8 mouse cellular contexts compared by ENCODE assay signal in the genomic region with DNA sequence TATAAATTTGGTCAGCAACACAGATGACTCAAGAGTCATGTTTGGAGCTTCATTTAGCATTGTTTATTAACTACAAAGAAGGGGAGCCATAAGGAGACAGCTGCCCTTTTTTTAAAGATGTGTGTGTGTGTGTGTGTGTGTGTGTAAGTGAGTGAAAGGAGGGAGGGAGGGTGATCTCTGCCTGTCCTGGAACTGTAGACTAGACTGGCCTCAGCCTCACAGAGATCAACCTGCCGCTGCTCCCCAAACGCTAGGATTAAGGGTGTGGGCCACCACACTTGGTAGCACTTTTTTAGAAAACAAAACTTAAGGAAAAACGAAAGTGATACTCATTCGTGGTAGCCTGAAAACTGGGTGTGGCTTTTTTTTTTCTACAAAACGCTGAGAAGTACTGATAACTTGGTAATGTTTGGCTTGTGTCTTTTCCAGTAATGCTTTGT. TPM values are rescaled to one million over a fixed set of nuclear protein-coding genes. Genes with fewer than 3 reads are reported as not detected.
DNase-seq lines count a peak whose midpoint lies in the region; ATAC-seq and TF ChIP-seq lines count a peak whose summit lies in the region.

No protein-coding gene starts in this region.

- H3K79me2 ChIP-seq in C2C12 (ENCODE audit: control insufficient read depth, insufficient read depth): peaks cover 78% of the 10 kb centered on the region

- H3K4me3 ChIP-seq in C2C12 (ENCODE audit: insufficient read depth, poor library complexity, severe bottlenecking): peak overlapping the region; percentile 71
- H3K4me3 ChIP-seq in cortical plate, adult 2 months (ENCODE audit: insufficient read depth, low read length): peak overlapping the region; percentile 24; the same call in 1 of the 2 replicates
- H3K4me3 ChIP-seq in limb, embryonic 15.5 days: peak overlapping the region; percentile 13; the same call in 1 of the 2 replicates
- no peak overlapping the region for H3K4me3 ChIP-seq in neural tube, embryonic 15.5 days (replicated peaks)

- H3K4me1 ChIP-seq in cortical plate, adult 2 months (ENCODE audit: control insufficient read depth, insufficient read depth, low read length): peaks cover 1% of the 10 kb centered on the region; the same call in 1 of the 2 replicates
- peaks cover 17% of the 10 kb centered on the region for H3K4me1 ChIP-seq in limb, embryonic 15.5 days
- peaks cover 30% of the 10 kb centered on the region for H3K4me1 ChIP-seq in neural tube, embryonic 15.5 days

- ATAC-seq in limb, embryonic 15.5 days (ENCODE audit: insufficient number of reproducible peaks, low FRiP score, low TSS enrichment, low read depth): no peak
- ATAC-seq in neural tube, embryonic 15.5 days (ENCODE audit: low FRiP score): no peak

- 52% methylated on average over 5 of the region's 5 CpGs for WGBS in limb, embryonic 15.5 days
- 73% methylated on average over 5 of the region's 5 CpGs for WGBS in neural tube, embryonic 15.5 days

- H3ac ChIP-seq in C2C12 (ENCODE audit: control insufficient read depth, insufficient read length, low read depth): peak overlapping the region; percentile 70

- H3K4me2 ChIP-seq in limb, embryonic 15.5 days: peak overlapping the region; percentile 32
- peak overlapping the region; percentile 24 for H3K4me2 ChIP-seq in neural tube, embryonic 15.5 days

- intact Hi-C loops in heart, postnatal 14 days (cut with DNase I): no loop called here

- no peak for TF ChIP-seq CTCF in C2C12 (IDR thresholded peaks at IDR 0.05; ENCODE audit: control insufficient read depth, insufficient read depth, insufficient read length)
- TF ChIP-seq CTCF in cortical plate, adult 2 months (IDR thresholded peaks at IDR 0.05; ENCODE audit: extremely low read depth, insufficient read depth, low read length): no peak

- peaks cover 55% of the 10 kb centered on the region for H3K79me3 ChIP-seq in C2C12 (ENCODE audit: low read depth)

- peaks cover 12% of the 10 kb centered on the region for H3K36me3 ChIP-seq in C2C12 (ENCODE audit: control insufficient read depth, insufficient read depth)
- H3K36me3 ChIP-seq in limb, embryonic 15.5 days: peaks cover 18% of the 10 kb centered on the region
- peaks cover 15% of the 10 kb centered on the region for H3K36me3 ChIP-seq in neural tube, embryonic 15.5 days

- H3K9ac ChIP-seq in limb, embryonic 15.5 days: no peak overlapping the region
- H3K9ac ChIP-seq in neural tube, embryonic 15.5 days (replicated peaks): no peak overlapping the region

- no peak for TF ChIP-seq POLR2A in cortical plate, adult 2 months (IDR thresholded peaks at IDR 0.05; ENCODE audit: extremely low read depth, insufficient read depth, low read length)

- no peaks in the 10 kb centered on the region for H3K9me3 ChIP-seq in limb, embryonic 15.5 days
- H3K9me3 ChIP-seq in neural tube, embryonic 15.5 days (replicated peaks): no peaks in the 10 kb centered on the region

- peak; percentile 38 for DNase-seq in cerebellum, adult 11-12 months
- no peak for DNase-seq in cerebellum, postnatal 10 days
- peak; percentile 25 to 37 for DNase-seq in heart, postnatal 14 days
- DNase-seq in layer of hippocampus, postnatal 14 days (ENCODE audit: low spot score in 2 of 2): no peak

- peak overlapping the region; percentile 41; the same call in 1 of the 2 replicates for H3K27ac ChIP-seq in cortical plate, adult 2 months (ENCODE audit: insufficient read depth, low read length)
- H3K27ac ChIP-seq in limb, embryonic 15.5 days: peak overlapping the region; percentile 67; the same call in 1 of the 2 replicates
- no peak overlapping the region for H3K27ac ChIP-seq in neural tube, embryonic 15.5 days (replicated peaks)

- no peaks in the 10 kb centered on the region for H3K27me3 ChIP-seq in C2C12 (ENCODE audit: control insufficient read depth, insufficient read depth, insufficient read length)
- no peaks in the 10 kb centered on the region for H3K27me3 ChIP-seq in limb, embryonic 15.5 days
- no peaks in the 10 kb centered on the region for H3K27me3 ChIP-seq in neural tube, embryonic 15.5 days (replicated peaks)

TF ChIP-seq in C2C12, 6 proteins besides CTCF, POLR2A, EP300 and RAD21:
- TF ChIP-seq MYOG (IDR thresholded peaks at IDR 0.05; ENCODE audit: control insufficient read depth, extremely low read depth, insufficient read length) (no peak), FOSL1 (IDR thresholded peaks at IDR 0.05; ENCODE audit: insufficient read depth, low read length, poor library complexity, severe bottlenecking) (no peak), MAX (IDR thresholded peaks at IDR 0.05) (no peak), MYOD1 (IDR thresholded peaks at IDR 0.05; ENCODE audit: control insufficient read depth, insufficient read length, low read depth) (no peak), USF1 (IDR thresholded peaks at IDR 0.05; ENCODE audit: low read depth) (no peak), CEBPB (IDR thresholded peaks at IDR 0.05; ENCODE audit: low read depth) (no peak)

RNA-seq across cellular contexts. Expression of gene Tor1aip1, which starts 0.9 kb away (rescaled TPM):
- 16.5 TPM for polyA plus RNA-seq in C2C12 (2012; fragmentation: generic; extraction: Trizol)
- polyA plus RNA-seq in cortical plate, adult 2 months (2012; rRNA removed): 17.9 and 18.2 TPM in 2 replicates
- total RNA-seq in heart, postnatal 14 days (2021): 10 to 100 TPM; 70.8 to 74.8 TPM
- polyA plus RNA-seq in limb, embryonic 15.5 days (2015; fragmentation: Nextera tagmentation; extraction: Ambion mirVana): 47.7 and 52.3 TPM in 2 replicates
- polyA plus RNA-seq in neural tube, embryonic 15.5 days (2015; fragmentation: Nextera tagmentation; extraction: Ambion mirVana): 20.4 and 22.6 TPM in 2 replicates
- 10 to 100 TPM; 29.2 TPM for total RNA-seq in layer of hippocampus, postnatal 14 days (2021)

RNA-seq across cellular contexts. Expression of gene Tor1aip2, which starts 2.0 kb away (rescaled TPM):
- polyA plus RNA-seq in C2C12 (2012; fragmentation: generic; extraction: Trizol): 38.4 TPM
- 48.4 and 49.5 TPM in 2 replicates for polyA plus RNA-seq in cortical plate, adult 2 months (2012; rRNA removed)
- 10 to 100 TPM; 49.4 to 50.1 TPM for total RNA-seq in heart, postnatal 14 days (2021)
- polyA plus RNA-seq in limb, embryonic 15.5 days (2015; fragmentation: Nextera tagmentation; extraction: Ambion mirVana): 116 and 119 TPM in 2 replicates
- 60.0 and 75.9 TPM in 2 replicates for polyA plus RNA-seq in neural tube, embryonic 15.5 days (2015; fragmentation: Nextera tagmentation; extraction: Ambion mirVana)
- 10 to 100 TPM; 60.8 to 69.9 TPM for total RNA-seq in layer of hippocampus, postnatal 14 days (2021)

Comparison
In these comparisons a context has a peak if more than half of its experiments do, and no peak if none do; other contexts are left out.
1. DNase-seq: peak in cerebellum, adult 11-12 months (single experiment) and heart, postnatal 14 days (2 of 2); none in cerebellum, postnatal 10 days (0 of 2) and layer of hippocampus, postnatal 14 days (0 of 2).